Mouse (Mus musculus) thymus, adult 2 months (tissue): ENCODE results near the gene Umad1.

Experiments used
- CTCF ChIP-seq: fragments of 200-500 bp; IDR thresholded peaks from 2 replicates; pipeline ENCODE4 v1.5.1; 2012; ENCODE audit warnings: mild to moderate bottlenecking, control low read depth, low read length, moderate library complexity, borderline replicate concordance; ENCODE audit not compliant: control insufficient read depth, poor library complexity, insufficient read depth; ENCODE audit errors: extremely low read depth
- POLR2A ChIP-seq: fragments of 200-500 bp; IDR thresholded peaks from 2 replicates; pipeline ENCODE4 v1.6.1; 2012; ENCODE audit warnings: mild to moderate bottlenecking, low read length, control low read depth, moderate library complexity; ENCODE audit not compliant: control insufficient read depth, poor library complexity, insufficient read depth; ENCODE audit errors: extremely low read depth

GRCm38 (mm10) chr6:8389307-8389706, 130.2 kb downstream of the Umad1 start:
- TF ChIP-seq POLR2A, result no peak
- no peak for TF ChIP-seq CTCF
